Mouse (Mus musculus) liver, embryonic 12.5 days (tissue): ENCODE measurements at regions not wholly inside any gene's neighbourhood (a gene's known extent, or its start where the extent isn't known, plus 50 kb on each side); places are given as distances from the start of the nearest gene placed in this dataset.

Experiments used
- ATAC-seq: fragments of 200-750 bp; cut with Nextera tagmentation; 2 replicates; pipeline ENCODE4 v1.8.0; 2017; ENCODE audit warnings: moderate number of reproducible peaks, mild to moderate bottlenecking, moderate library complexity
- H3K27ac ChIP-seq: fragments of 300-500 bp; sonication (generic); 2 replicates; pipeline ENCODE4 v1.5.1; 2016; ENCODE audit warnings: mild to moderate bottlenecking
- H3K27me3 ChIP-seq: fragments of 300-500 bp; sonication (generic); replicated peaks from 2 replicates; pipeline ENCODE4 v1.6.1; 2016; ENCODE audit warnings: mild to moderate bottlenecking, moderate library complexity
- H3K36me3 ChIP-seq: fragments of 300-500 bp; sonication (generic); 2 replicates; pipeline ENCODE4 v1.6.1; 2016; ENCODE audit warnings: mild to moderate bottlenecking, moderate library complexity
- H3K4me1 ChIP-seq: fragments of 300-500 bp; sonication (generic); 2 replicates; pipeline ENCODE4 v1.6.1; 2016
- H3K4me2 ChIP-seq: fragments of 300-500 bp; sonication (generic); 2 replicates; pipeline ENCODE4 v1.6.1; 2016; ENCODE audit warnings: mild to moderate bottlenecking, moderate library complexity
- H3K4me3 ChIP-seq: fragments of 300-500 bp; sonication (generic); 2 replicates; pipeline ENCODE4 v1.5.1; 2016; ENCODE audit warnings: mild to moderate bottlenecking, moderate library complexity
- H3K9ac ChIP-seq: fragments of 300-500 bp; sonication (generic); 2 replicates; pipeline ENCODE4 v1.6.1; 2016; ENCODE audit warnings: mild to moderate bottlenecking, moderate library complexity
- H3K9me3 ChIP-seq: fragments of 300-500 bp; sonication (generic); replicated peaks from 2 replicates; pipeline ENCODE4 v1.6.1; 2016; ENCODE audit warnings: mild to moderate bottlenecking, moderate library complexity
- WGBS: fragments of 180-500 bp; shearing (Covaris S2); methylation state at CpG from one replicate; pipeline ENCODE4 v1.1.7; 2016; ENCODE audit not compliant: insufficient replicate concordance; 5-methylcytosine and 5-hydroxymethylcytosine counted together

DNA sequence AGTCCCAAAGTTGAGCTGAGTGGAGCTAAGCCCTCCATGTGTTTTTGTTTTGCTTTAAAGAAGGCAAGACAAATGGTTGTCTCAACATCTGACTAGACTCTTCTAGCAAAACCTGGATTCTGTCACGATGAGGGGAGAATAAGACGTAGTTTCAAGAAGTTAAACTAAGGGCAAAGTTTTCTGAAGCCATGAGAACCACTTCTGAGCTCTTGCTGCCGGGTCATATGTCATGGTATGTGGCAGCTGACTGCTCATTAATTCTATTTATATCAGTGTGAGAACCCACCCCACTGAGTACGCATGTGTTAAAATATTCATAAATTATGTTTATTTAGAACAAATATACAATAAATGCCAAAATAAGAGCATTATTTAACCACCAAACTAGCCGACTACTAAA is 58.4 kb upstream of the Etaa1 start:
- no peak overlapping the region for H3K9ac ChIP-seq
- H3K4me3 ChIP-seq: no peak overlapping the region
- no peaks in the 10 kb centered on the region for H3K36me3 ChIP-seq
- 56% methylated on average over 5 of the region's 5 CpGs for WGBS
- H3K9me3 ChIP-seq: no peaks in the 10 kb centered on the region
- no peaks in the 10 kb centered on the region for H3K4me1 ChIP-seq
- no peak for ATAC-seq
- no peak overlapping the region for H3K27ac ChIP-seq
- no peaks in the 10 kb centered on the region for H3K27me3 ChIP-seq
- H3K4me2 ChIP-seq: no peak overlapping the region

DNA sequence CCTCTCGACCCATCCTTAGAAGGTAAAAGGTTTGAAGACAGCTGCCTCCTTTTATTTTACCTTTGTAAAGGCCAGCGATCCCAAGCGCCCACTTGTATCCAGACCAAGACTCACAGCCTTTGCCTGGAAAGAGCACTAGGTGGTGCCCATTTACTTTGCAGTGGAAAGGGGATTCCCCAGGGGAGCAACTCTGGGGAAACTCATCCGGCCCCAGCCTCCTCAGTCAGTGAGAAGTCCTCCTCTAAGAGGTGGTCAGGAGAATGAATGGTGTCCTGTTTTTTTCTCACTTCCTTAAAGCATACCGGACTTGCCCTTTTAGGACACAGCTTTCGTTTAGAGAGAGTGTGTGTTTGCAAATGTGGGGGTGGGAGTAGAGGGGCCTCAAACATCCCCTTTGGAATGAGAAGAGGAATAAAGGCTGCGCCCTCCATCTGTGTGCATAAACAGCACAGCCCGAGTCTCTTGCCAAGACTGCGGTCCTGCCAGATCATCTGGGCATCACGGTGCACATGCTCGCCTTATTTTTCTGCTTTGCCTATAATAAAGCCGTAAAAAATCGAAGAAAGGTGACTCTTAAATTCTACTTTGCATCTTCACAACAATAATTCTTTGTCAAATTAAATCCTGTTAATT is 57.5 kb upstream of the Etaa1 start:
- Histone ChIP-seq H3K27me3 (no peaks in the 10 kb centered on the region), H3K27ac (no peak overlapping the region), H3K4me2 (peak overlapping the region; percentile 22), H3K4me1 (no peaks in the 10 kb centered on the region), H3K36me3 (no peaks in the 10 kb centered on the region), H3K9ac (no peak overlapping the region), H3K9me3 (no peaks in the 10 kb centered on the region), H3K4me3 (no peak overlapping the region)
- WGBS: 12% methylated on average over 13 of the region's 13 CpGs
- no peak for ATAC-seq

DNA sequence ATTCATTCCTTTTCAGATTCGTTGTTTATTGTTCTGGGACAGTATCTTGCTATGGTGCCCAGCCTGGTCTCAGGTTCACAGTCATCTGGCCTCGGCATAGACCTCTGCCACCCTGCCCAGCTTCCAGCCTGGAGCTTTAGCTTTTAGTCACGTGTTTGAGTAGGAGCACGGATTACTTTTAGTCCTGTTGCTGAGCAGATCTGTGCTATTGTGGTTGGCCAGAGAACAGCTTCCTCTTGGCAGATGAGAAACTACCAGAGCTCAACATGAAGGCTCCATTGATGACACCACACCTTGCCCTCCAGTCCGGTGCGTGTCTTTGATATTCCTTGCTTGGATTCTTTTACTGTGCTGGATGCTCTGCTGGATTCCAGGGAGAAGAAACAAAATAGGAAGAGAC is 54.5 kb upstream of the Etaa1 start:
- ATAC-seq: no peak
- H3K4me1 ChIP-seq: no peaks in the 10 kb centered on the region
- 70% methylated on average over 6 of the region's 6 CpGs for WGBS

More for the DNA sequence above, 54.5 kb upstream of the Etaa1 start:
- no peaks in the 10 kb centered on the region for H3K9me3 ChIP-seq
- no peak overlapping the region for H3K4me3 ChIP-seq
- H3K36me3 ChIP-seq: no peaks in the 10 kb centered on the region
- no peak overlapping the region for H3K9ac ChIP-seq
- no peak overlapping the region for H3K27ac ChIP-seq
- H3K27me3 ChIP-seq: no peaks in the 10 kb centered on the region
- H3K4me2 ChIP-seq: no peak overlapping the region
